Mouse (Mus musculus) intestine, embryonic 16.5 days (tissue): ENCODE measurements at regions not wholly inside any gene's neighbourhood (a gene's known extent, or its start where the extent isn't known, plus 50 kb on each side); places are given as distances from the start of the nearest gene placed in this dataset.

Source experiments
- ATAC-seq: fragments of 200-750 bp; cut with Nextera tagmentation; 2 replicates; pipeline ENCODE4 v1.8.0; 2017; ENCODE audit warnings: moderate TSS enrichment, moderate library complexity
- H3K27ac ChIP-seq: fragments of 300-500 bp; sonication (generic); 2 replicates; pipeline ENCODE4 v1.5.1; 2014; ENCODE audit warnings: mild to moderate bottlenecking, low read length
- H3K27me3 ChIP-seq: fragments of 300-500 bp; sonication (generic); replicated peaks from 2 replicates; pipeline ENCODE4 v1.6.1; 2014; ENCODE audit warnings: low read length, control low read depth, mixed read lengths; ENCODE audit not compliant: control insufficient read depth, insufficient read depth
- H3K36me3 ChIP-seq: fragments of 300-500 bp; sonication (generic); 2 replicates; pipeline ENCODE4 v1.6.1; 2014; ENCODE audit warnings: low read length, control low read depth; ENCODE audit not compliant: control insufficient read depth, insufficient read depth
- H3K4me1 ChIP-seq: fragments of 300-500 bp; sonication (generic); 2 replicates; pipeline ENCODE4 v1.6.1; 2014; ENCODE audit warnings: low read length, control low read depth, mixed read lengths; ENCODE audit not compliant: control insufficient read depth, insufficient read depth
- H3K4me2 ChIP-seq: fragments of 300-500 bp; sonication (generic); 2 replicates; pipeline ENCODE4 v1.6.1; 2014; ENCODE audit warnings: low read depth, low read length, control low read depth
- H3K4me3 ChIP-seq: fragments of 300-500 bp; sonication (generic); 2 replicates; pipeline ENCODE4 v1.5.1; 2014; ENCODE audit warnings: mild to moderate bottlenecking, low read length
- H3K9ac ChIP-seq: fragments of 300-500 bp; sonication (generic); 2 replicates; pipeline ENCODE4 v1.6.1; 2014; ENCODE audit warnings: low read depth, low read length
- H3K9me3 ChIP-seq: fragments of 300-500 bp; sonication (generic); 2 replicates; pipeline ENCODE4 v1.6.1; 2016; ENCODE audit warnings: low read length, control low read depth; ENCODE audit not compliant: control insufficient read depth
- WGBS: fragments of 180-500 bp; shearing (Covaris S2); extraction: QIAGEN DNeasy Blood & Tissue Kit; methylation state at CpG from one replicate; pipeline ENCODE4 v1.1.7; 2014; 5-methylcytosine and 5-hydroxymethylcytosine counted together

DNA sequence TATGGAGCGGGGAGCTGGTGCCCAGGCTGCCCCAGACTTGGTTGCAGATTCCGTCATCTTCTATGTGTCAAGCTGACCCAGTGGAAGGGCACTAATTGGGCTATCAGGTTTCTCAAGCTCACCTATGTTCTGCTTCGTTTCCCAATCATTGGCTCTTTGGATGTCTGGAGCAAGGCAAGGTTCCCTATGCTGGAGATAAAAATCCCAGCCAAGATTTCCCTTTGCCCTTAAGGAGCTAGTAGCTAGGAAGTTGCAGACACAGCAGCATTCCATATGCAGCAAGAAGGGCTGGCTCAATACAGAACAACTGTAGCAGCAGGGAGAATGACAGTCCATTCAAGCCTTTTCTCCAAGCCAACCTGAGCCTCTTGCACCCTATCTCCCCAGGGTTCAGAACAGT is 159.2 kb upstream of the Zfp706 start:
- Histone ChIP-seq H3K4me3 (no peak overlapping the region), H3K36me3 (no peaks in the 10 kb centered on the region), H3K4me2 (peak overlapping the region; percentile 30; the same call in 1 of the 2 replicates), H3K9ac (no peak overlapping the region), H3K27me3 (no peaks in the 10 kb centered on the region), H3K4me1 (no peaks in the 10 kb centered on the region), H3K27ac (no peak overlapping the region), H3K9me3 (no peaks in the 10 kb centered on the region)
- peak; percentile 57; the same call in 1 of the 2 replicates for ATAC-seq
- 78% methylated on average over 3 of the region's 3 CpGs for WGBS

- H3K4me1 ChIP-seq, result no peaks in the 10 kb centered on the region
These were observed 158.4 kb upstream of the Zfp706 start for GRCm38 (mm10) chr15:37165887-37166507.

DNA sequence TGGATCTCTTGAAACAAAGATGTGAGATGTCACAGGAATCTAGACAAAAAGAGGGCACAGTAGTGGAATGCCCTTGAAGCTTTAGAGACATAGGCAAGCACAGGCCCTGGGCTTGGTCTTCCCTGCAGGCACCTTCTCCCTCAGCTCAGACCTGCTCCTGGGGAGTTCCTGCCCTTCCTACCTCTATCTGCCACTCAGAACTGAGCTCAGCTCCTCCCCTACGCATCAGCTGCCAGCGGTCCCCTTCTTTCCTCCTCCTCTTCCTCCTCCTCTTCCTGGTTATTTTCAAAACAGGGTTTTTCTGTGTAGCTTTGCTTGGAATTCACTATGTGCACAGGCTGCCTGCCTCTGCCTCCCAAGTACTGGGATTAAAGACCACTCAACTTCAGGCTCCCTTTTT is 157.6 kb upstream of the Zfp706 start:
- Histone ChIP-seq H3K27me3 (no peaks in the 10 kb centered on the region), H3K4me3 (no peak overlapping the region), H3K36me3 (no peaks in the 10 kb centered on the region), H3K27ac (no peak overlapping the region), H3K4me2 (no peak overlapping the region), H3K4me1 (no peaks in the 10 kb centered on the region), H3K9ac (no peak overlapping the region), H3K9me3 (no peaks in the 10 kb centered on the region)
- no peak for ATAC-seq
- WGBS, result 54% methylated on average over 2 of the region's 2 CpGs

More at GRCm38 (mm10) chr15:37165887-37166507, 158.4 kb upstream of the Zfp706 start:
- no peaks in the 10 kb centered on the region for H3K36me3 ChIP-seq
- H3K27ac ChIP-seq, result no peak overlapping the region
- peak; percentile 93 for ATAC-seq
- H3K4me2 ChIP-seq, result peak overlapping the region; percentile 30
- 14% methylated on average over 12 of the region's 12 CpGs for WGBS
- no peaks in the 10 kb centered on the region for H3K9me3 ChIP-seq
- H3K27me3 ChIP-seq, result no peaks in the 10 kb centered on the region
- no peak overlapping the region for H3K9ac ChIP-seq
- no peak overlapping the region for H3K4me3 ChIP-seq

DNA sequence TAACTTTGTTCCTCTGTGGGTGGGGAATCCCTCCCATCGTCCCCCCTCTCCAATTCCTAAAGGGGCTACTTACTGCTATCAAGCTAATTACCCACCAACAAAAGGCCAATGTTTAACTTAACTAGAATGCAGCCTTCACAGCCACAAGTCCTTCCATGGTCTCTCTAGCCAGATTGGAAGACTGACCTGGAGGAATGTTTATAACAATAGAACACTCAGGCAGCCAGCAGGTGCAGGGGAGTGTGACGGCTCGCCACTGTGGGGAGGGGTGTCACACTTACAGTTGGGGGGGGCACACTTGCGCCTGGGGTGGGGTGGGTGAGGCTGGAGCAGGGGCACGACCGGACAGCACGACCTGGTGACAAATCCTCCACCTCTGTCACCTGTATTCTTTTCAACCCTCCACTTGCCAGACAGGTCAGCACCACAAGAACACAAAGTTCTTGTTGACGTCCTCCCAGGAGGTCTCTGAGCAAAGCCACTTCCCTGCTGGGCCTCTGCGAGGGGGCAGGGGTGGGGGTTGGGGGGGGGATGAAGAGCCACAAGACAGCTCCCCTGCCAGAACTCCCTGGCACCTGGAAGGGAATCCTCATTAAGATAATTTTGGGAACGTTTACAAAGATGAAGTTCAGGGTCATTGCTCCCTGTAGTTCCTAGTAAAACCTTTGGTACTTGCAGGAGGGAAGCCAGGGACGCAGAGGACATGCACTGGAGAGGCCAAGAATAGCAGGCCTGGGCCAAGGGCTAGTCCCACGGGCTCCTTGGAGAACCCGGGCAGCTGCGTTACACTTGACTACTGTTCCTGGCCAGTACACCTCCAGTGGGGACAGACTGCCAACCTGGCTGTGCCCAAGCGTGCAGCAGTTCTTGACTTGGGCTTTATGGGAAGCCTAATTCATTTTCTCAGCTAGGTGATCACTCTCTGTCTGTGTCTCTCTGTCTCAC is 156.9 kb upstream of the Zfp706 start:
- H3K9me3 ChIP-seq, result no peaks in the 10 kb centered on the region
- no peaks in the 10 kb centered on the region for H3K36me3 ChIP-seq
- no peak overlapping the region for H3K27ac ChIP-seq
- no peak for ATAC-seq
- H3K9ac ChIP-seq, result no peak overlapping the region
- WGBS, result 37% methylated on average over 15 of the region's 15 CpGs
- H3K4me1 ChIP-seq, result peaks cover under 1% of the 10 kb centered on the region; the same call in 1 of the 2 replicates
- H3K4me2 ChIP-seq, result no peak overlapping the region
- no peaks in the 10 kb centered on the region for H3K27me3 ChIP-seq
- no peak overlapping the region for H3K4me3 ChIP-seq

- 68% methylated on average over 4 of the region's 4 CpGs for WGBS
- Histone ChIP-seq H3K27ac (no peak overlapping the region), H3K4me3 (no peak overlapping the region), H3K36me3 (no peaks in the 10 kb centered on the region), H3K27me3 (no peaks in the 10 kb centered on the region), H3K9ac (no peak overlapping the region), H3K9me3 (no peaks in the 10 kb centered on the region), H3K4me2 (no peak overlapping the region), H3K4me1 (peaks cover 13% of the 10 kb centered on the region)
- ATAC-seq, result no peak
These were observed 152.4 kb upstream of the Zfp706 start for GRCm38 (mm10) chr15:37159956-37160355.

- Histone ChIP-seq H3K4me3 (no peak overlapping the region), H3K4me2 (no peak overlapping the region), H3K27ac (no peak overlapping the region), H3K27me3 (no peaks in the 10 kb centered on the region), H3K9me3 (no peaks in the 10 kb centered on the region), H3K4me1 (peaks cover 13% of the 10 kb centered on the region), H3K9ac (no peak overlapping the region), H3K36me3 (no peaks in the 10 kb centered on the region)
- 5% methylated on average over 4 of the region's 4 CpGs for WGBS
- peak; percentile 74 for ATAC-seq
These were observed 151.8 kb upstream of the Zfp706 start for GRCm38 (mm10) chr15:37159349-37159748.

DNA sequence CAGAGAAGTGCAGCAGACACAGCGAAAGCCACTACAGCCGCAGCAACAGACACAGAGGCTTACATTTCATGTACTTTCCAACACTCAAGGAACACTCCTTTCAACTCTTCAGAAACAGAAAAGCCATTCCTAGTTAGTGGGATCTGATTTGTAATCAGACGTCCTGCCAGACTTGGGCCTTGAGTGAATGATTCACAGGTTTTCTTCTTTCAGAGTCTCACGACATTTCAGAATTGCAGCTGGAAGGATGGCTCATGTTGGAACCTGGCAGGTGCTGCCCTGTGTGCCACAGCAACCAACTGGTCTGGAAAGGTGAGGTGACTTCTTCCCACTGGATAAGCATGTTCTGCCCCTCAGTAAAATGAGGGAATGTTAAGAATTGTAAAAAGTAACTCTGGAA is 149.8 kb upstream of the Zfp706 start:
- Histone ChIP-seq H3K27ac (no peak overlapping the region), H3K9me3 (no peaks in the 10 kb centered on the region), H3K36me3 (no peaks in the 10 kb centered on the region), H3K4me2 (no peak overlapping the region), H3K27me3 (no peaks in the 10 kb centered on the region), H3K9ac (no peak overlapping the region), H3K4me1 (peaks cover 13% of the 10 kb centered on the region), H3K4me3 (no peak overlapping the region)
- 47% methylated on average over 4 of the region's 4 CpGs for WGBS
- ATAC-seq, result no peak

- Histone ChIP-seq H3K4me3 (no peak overlapping the region), H3K27ac (no peak overlapping the region), H3K4me1 (peaks cover 13% of the 10 kb centered on the region), H3K9me3 (no peaks in the 10 kb centered on the region), H3K9ac (no peak overlapping the region), H3K27me3 (no peaks in the 10 kb centered on the region), H3K4me2 (no peak overlapping the region), H3K36me3 (no peaks in the 10 kb centered on the region)
- no peak for ATAC-seq
- WGBS, result 93% methylated on average over 4 of the region's 4 CpGs
These were observed 147.4 kb upstream of the Zfp706 start for GRCm38 (mm10) chr15:37154934-37155333.

DNA sequence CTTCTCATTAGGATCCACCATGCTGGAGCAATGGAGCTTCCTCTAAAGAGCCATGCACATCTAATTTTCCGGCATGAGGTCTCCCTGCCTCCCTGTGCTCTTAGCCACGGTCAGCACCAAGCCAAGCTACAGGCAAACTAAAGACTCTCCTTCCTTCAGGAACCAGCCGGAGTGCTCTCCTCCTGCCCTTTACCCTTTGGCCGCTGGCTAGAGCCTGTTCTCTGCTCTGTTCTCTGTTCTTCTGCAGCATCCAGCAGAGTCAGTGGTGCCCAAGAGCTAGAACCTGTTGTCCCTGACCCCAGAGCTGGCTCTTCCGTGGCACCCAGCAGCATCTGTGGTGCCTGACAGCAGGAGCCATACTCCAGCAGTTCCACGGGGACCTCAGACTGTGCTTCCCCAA is 145.6 kb upstream of the Zfp706 start:
- ATAC-seq, result no peak
- Histone ChIP-seq H3K36me3 (no peaks in the 10 kb centered on the region), H3K27ac (no peak overlapping the region), H3K4me1 (peaks cover 7% of the 10 kb centered on the region; the same call in 1 of the 2 replicates), H3K9me3 (no peaks in the 10 kb centered on the region), H3K4me3 (no peak overlapping the region), H3K9ac (no peak overlapping the region), H3K27me3 (no peaks in the 10 kb centered on the region), H3K4me2 (no peak overlapping the region)
- 82% methylated on average over 6 of the region's 6 CpGs for WGBS
